Mouse (Mus musculus): ENCODE results near the gene Dhrs1. TPM values are rescaled to one million over a fixed set of nuclear protein-coding genes. Genes with fewer than 3 reads are reported as not detected.

Dhrs1 gene
- polyA plus RNA-seq (2012; ENCODE audit: insufficient read depth, insufficient read length, missing spikeins) = 58.8 and 101 TPM in 2 replicates

DNA sequence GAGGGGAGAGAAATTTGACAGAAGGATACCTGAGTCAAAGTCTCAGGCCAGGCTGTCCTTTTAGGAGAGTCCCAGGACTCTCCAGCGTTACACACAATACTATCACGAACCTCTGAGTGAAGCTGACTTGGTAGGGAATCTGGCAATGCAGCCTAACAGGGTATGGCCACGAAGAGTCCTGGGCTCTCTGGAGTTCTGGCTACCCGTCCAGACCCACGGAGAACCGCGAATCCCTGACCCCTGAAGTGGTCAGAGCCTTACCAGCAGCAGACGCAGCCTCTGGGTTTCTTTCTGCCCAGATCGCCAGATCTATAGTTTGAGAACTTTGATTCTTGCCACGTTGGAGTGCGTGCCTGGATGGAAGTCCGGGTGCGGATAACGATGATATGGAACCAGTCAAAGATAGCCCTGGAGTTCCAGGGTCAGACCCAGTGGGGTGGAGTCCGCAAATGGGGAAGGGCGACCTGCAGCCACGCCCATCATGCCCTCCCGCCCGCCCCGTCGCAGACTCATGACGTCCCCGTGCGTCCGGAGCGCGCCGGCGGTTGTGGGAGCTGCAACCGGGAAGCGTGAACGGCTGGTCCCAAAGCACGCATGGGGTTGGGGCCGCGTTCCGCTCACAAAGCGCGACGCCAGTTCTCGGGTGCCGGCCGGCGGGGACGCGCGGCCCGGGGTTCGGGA lies at the start of gene Dhrs1, which contains the start of gene Nop9:
Gene Dhrs1 (minus strand): TSS at position 511 of the 681 bp plus-strand sequence.
Gene Nop9 (plus strand): TSS at position 514 of the 681 bp plus-strand sequence.
- Histone ChIP-seq H3K4me1 (ENCODE audit: control insufficient read depth, insufficient read depth, insufficient read length, low read length) (peaks cover 5% of the 10 kb centered on the region), H3K27ac (replicated peaks; ENCODE audit: low read depth, low read length) (peak within 1 kb of the TSS; percentile 27), H3K4me3 (ENCODE audit: insufficient read depth, low read depth, low read length) (peak within 1 kb of the TSS; percentile 94)

DNA sequence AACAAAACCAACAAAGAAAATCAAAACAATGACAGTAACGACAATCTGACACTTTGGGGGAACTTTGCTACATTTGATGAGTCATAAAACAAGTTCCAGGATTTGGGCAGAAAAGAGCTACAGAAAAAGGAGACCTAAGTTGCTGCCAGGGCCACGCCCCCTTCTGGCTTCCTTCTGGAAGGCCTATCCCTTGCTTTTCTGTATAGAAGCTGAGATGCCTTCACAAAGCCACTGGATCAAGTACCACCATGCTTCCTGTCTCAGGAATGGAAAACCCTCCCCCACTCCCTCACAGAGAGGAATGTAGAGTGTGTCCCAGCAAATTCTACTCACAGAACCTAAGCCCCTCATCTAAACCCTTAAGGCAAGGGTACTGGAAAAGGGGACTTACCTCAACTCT lies 48.5 kb upstream of the Dhrs1 start:
- Histone ChIP-seq H3K4me1 (ENCODE audit: control insufficient read depth, insufficient read depth, insufficient read length, low read length) (peaks cover 7% of the 10 kb centered on the region; the same call in 1 of the 2 replicates), H3K27ac (replicated peaks; ENCODE audit: low read depth, low read length) (no peak overlapping the region), H3K4me3 (ENCODE audit: insufficient read depth, low read depth, low read length) (no peak overlapping the region)

DNA sequence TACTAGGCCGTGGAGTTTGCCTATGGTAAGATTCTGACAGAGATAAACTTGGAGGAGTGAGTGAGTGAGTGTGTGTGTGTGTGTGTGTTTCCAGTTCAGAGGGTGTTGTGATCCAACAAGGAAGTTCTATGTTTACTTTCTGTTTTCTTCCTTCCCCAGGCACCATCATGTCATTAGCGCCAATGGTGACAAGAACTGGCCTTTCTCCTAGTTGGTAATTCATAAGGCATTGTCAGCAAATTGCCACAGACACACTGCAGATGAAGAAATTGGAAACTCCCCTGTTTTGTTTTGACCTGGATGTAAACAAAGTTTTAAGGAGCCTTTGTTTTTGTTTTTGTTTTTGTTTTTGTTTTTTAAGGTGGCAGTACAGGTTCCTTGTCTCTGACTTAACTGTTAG lies 48.0 kb upstream of the Dhrs1 start:
- H3K27ac ChIP-seq (replicated peaks; ENCODE audit: low read depth, low read length) = peak overlapping the region; percentile 9
- H3K4me1 ChIP-seq (ENCODE audit: control insufficient read depth, insufficient read depth, insufficient read length, low read length) = peaks cover 7% of the 10 kb centered on the region
- no peak overlapping the region for H3K4me3 ChIP-seq (ENCODE audit: insufficient read depth, low read depth, low read length)

DNA sequence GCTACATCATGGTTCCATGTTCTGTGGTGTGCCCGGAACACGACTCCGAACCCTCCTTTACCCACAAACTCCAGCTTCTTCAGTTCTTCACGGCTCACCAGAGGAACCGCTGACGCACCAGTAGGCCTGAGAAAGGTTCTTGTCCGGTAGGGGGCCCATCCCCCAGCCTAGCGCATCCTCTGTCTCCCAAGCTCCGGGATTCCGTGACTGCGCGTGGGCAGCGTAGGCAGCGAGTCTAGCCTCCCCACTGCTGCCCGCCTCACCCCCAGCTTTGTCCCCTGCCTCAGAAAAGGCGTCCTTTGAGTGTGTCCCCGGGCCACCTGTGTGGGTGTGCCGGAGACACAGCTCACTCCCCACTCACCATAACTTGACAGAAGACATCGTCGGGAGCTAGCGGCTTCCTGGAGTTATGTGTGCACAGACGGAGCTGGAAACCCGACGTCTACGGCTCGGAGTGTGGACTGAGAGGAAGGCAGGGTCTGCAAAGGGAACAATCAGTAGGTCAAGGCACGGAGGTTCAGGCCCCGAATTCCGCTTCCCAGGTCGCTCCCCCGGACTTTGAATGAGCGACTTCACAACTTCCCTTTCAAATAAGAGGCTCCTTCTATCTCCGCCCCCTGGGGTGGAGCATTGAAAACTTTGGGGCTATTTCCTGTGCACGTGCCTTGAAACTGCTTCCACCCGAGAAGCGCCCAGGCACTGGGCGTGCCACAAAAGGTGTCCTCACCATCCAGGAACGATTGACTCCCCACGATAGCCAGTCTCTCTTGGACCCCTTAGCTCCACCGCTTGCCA lies 43.0 kb upstream of the Dhrs1 start, which contains the start of gene Ripk3:
Gene Ripk3 (minus strand): TSS at position 610 of the 795 bp plus-strand sequence.
- peak within 1 kb of the TSS; percentile 18 for H3K27ac ChIP-seq (replicated peaks; ENCODE audit: low read depth, low read length)
- peaks cover 5% of the 10 kb centered on the region for H3K4me1 ChIP-seq (ENCODE audit: control insufficient read depth, insufficient read depth, insufficient read length, low read length)
- peak within 1 kb of the TSS; percentile 58 for H3K4me3 ChIP-seq (ENCODE audit: insufficient read depth, low read depth, low read length)

DNA sequence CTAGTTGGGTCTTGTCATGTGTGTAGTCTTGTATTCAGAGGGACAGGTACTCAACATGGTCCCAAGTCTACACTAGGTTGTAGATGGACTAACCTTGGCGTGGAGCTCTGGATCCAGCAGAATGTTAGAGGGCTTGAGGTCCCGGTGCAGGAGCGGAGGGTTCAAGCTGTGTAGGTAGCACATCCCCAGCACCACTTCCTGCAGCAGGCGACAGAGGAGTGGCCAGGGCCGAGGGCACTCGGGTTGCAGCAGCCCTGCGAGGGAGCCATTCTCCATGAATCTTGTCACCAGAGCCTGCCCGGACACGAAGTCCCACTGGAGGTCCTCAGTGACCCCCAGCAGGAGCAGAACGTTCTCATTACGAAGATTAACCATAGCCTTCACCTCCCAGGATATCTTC lies 42.2 kb upstream of the Dhrs1 start:
- Histone ChIP-seq H3K4me3 (ENCODE audit: insufficient read depth, low read depth, low read length) (peak overlapping the region; percentile 58), H3K27ac (replicated peaks; ENCODE audit: low read depth, low read length) (no peak overlapping the region), H3K4me1 (ENCODE audit: control insufficient read depth, insufficient read depth, insufficient read length, low read length) (peaks cover 2% of the 10 kb centered on the region)

DNA sequence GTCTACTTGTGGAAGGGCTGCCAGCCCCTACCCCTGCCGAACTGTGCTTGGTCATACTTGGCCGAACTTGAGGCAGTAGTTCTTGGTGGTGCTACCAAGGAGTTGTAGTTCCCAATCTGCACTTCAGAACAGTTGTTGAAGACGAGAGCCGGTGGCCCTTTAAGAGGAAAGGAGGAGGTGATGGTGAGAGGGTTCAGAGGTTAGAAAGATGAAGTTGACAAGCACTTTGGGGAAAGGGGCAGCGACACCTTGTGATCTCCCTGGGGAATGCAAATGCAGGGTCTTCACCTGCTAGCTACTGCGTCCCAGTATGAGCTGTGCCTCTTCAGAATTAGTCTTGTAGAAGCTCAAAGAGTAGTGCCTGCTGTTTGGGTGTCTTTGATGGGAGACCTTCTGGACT lies 39.7 kb upstream of the Dhrs1 start:
- peaks cover 2% of the 10 kb centered on the region for H3K4me1 ChIP-seq (ENCODE audit: control insufficient read depth, insufficient read depth, insufficient read length, low read length)
- no peak overlapping the region for H3K27ac ChIP-seq (replicated peaks; ENCODE audit: low read depth, low read length)
- no peak overlapping the region for H3K4me3 ChIP-seq (ENCODE audit: insufficient read depth, low read depth, low read length)

DNA sequence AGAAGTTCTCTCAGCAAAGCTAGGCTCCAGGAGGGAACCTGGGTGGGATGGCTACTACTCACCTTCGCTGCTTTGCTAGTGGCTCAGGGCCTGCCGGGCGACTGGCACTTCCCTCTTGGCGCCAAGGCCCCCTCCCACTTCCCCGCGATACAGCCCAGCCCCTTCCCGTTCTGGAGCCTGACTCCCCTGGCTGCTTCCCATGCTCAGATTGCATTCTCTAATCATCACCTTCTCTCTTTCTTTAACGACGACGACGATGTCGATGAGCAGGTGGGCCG lies 38.4 kb upstream of the Dhrs1 start, which contains the start of gene Adcy4:
Gene Adcy4 (minus strand): TSS at position 138 of the 278 bp plus-strand sequence.
- Histone ChIP-seq H3K4me1 (ENCODE audit: control insufficient read depth, insufficient read depth, insufficient read length, low read length) (peaks cover 2% of the 10 kb centered on the region), H3K4me3 (ENCODE audit: insufficient read depth, low read depth, low read length) (peak within 1 kb of the TSS; percentile 93)

DNA sequence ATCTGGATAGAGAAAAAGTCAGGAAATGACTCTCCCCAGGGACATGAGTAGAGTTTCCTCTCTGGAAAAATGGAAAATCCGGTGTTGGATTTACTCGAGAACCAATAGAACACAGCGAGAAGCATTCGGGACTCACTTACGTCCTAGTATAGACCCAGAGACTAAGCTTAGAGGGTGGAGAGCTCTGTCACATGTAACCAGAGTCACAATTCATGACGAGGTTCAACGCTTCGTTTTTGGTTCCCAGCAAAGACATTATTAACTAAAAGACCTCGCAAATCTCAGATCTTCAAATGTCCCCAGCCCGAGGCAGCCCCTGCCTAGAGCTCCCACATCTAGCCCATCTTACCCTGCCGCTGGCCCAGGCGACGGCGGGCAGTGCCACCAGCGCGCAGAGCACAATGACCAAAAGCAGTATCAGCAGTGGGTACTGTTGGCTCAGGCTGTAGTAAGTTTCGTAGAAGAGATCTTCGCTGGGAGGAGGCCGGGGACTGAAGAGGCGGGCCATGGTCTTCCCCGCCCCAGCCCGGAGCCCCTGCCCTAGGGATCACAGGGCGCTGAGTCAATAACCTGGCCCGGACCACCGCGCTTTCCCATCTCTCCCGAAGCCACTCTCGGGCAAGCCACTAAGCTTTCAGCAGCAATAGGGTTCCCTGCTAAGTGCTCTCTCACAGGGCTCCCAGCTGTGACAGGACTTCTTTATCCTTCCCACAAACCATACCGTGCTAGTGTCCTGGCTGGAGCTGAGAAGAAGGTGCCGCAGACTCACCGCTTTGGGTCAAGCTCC lies 37.9 kb upstream of the Dhrs1 start:
- H3K4me3 ChIP-seq (ENCODE audit: insufficient read depth, low read depth, low read length) = peak overlapping the region; percentile 93
- H3K4me1 ChIP-seq (ENCODE audit: control insufficient read depth, insufficient read depth, insufficient read length, low read length) = peaks cover 2% of the 10 kb centered on the region
- peak overlapping the region; percentile 99 for H3K27ac ChIP-seq (replicated peaks; ENCODE audit: low read depth, low read length)

More for the DNA sequence above, 38.4 kb upstream of the Dhrs1 start, which contains the start of gene Adcy4:
- H3K27ac ChIP-seq (replicated peaks; ENCODE audit: low read depth, low read length) = peak within 1 kb of the TSS; percentile 99

DNA sequence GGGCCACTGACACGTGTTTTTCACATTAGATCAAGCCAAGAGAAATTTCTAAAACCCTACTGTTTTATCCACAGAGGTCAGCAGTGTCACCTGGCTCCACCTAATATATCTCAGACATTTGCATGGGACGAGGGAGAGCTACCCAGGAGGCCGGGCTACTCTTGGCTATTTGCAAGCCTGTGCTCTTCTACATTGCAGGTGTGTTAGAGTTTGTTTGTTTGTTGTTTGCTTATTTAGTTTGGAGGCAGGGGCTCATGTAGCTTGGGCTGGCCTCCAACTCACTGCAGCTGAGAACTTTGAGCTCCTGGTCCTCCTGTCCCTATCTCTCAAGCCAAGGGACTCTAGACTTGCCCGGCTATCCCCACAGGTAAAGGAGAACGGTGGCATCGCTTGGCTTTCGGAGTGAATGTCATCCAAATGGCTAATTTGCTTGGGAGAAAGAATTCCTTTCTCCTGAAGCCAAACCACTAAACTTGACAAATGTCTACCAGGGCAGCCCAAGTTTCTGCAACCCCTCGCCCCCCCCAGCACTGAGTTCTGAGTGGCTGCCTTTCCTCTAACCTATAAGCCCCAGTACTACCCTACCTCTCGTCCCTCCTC lies 37.0 kb upstream of the Dhrs1 start:
- H3K4me3 ChIP-seq (ENCODE audit: insufficient read depth, low read depth, low read length) = peak overlapping the region; percentile 59
- no peaks in the 10 kb centered on the region; the same call in 1 of the 2 replicates for H3K4me1 ChIP-seq (ENCODE audit: control insufficient read depth, insufficient read depth, insufficient read length, low read length)
- peak overlapping the region; percentile 93 for H3K27ac ChIP-seq (replicated peaks; ENCODE audit: low read depth, low read length)

DNA sequence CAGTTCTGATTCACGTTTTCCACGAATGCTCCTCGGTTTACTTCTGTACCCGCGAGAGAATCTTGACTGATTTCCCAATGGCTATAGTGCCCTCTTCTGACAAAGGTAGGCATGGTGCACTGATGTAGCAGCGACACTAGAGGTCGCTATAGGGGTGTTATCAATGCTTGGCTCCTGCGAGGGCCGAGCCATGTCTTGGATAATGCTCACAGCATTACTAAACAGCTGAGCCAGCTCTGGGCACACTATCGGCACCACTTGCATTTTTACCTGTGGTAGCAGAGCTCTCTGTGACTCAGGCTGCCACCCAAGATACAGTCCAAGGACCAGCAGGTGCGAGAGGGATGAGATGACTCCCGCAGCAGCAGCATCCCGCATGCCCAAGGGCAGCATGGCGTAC lies 35.8 kb upstream of the Dhrs1 start:
- Histone ChIP-seq H3K4me3 (ENCODE audit: insufficient read depth, low read depth, low read length) (peak overlapping the region; percentile 38), H3K4me1 (ENCODE audit: control insufficient read depth, insufficient read depth, insufficient read length, low read length) (no peaks in the 10 kb centered on the region; the same call in 1 of the 2 replicates), H3K27ac (replicated peaks; ENCODE audit: low read depth, low read length) (0 out of 2 replicates have a peak overlapping the region, but pooled peaks have one; percentile 7)

DNA sequence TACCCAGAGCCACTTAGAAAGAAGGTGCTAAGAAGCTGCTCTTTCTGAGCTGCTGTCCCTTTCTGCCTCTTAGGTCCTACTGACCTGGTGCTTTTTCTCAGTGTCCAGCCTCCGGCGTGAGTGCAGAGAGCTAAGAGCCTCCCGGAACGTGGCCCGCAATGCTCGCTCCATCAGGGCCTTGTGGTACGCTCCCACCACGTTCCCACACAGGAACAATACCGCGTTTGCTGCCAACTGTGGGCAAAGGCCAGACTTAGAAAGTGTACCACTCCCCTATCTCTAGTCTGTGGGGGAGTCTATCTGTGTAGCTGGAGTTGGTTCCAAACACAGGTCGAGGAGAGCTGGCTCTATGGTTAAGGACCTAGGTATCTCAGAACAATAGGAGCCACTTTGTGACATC lies 35.2 kb upstream of the Dhrs1 start:
- H3K4me1 ChIP-seq (ENCODE audit: control insufficient read depth, insufficient read depth, insufficient read length, low read length) = no peaks in the 10 kb centered on the region; the same call in 1 of the 2 replicates
- H3K4me3 ChIP-seq (ENCODE audit: insufficient read depth, low read depth, low read length) = no peak overlapping the region
- no peak overlapping the region for H3K27ac ChIP-seq (replicated peaks; ENCODE audit: low read depth, low read length)

DNA sequence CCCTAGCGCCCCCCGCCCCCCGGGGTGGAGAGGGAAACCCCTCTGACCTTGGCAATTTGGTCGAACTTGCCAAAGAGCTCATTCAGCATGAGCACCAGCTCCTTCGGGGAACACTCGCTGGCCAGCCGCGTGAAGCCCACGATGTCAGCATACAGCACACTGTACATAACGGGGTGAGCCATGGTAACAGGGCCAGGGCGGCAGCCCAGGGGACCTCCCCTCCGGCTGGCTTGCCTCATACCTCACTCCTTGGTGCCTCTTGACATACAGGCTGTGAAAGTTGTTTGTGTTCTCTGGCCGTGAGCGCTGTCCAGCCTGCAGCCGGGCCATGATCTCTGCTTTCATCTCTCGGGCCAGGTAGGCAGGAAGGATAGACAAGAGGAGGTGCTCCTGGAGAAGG lies 34.2 kb upstream of the Dhrs1 start:
- Histone ChIP-seq H3K4me3 (ENCODE audit: insufficient read depth, low read depth, low read length) (no peak overlapping the region), H3K4me1 (ENCODE audit: control insufficient read depth, insufficient read depth, insufficient read length, low read length) (no peaks in the 10 kb centered on the region; the same call in 1 of the 2 replicates), H3K27ac (replicated peaks; ENCODE audit: low read depth, low read length) (no peak overlapping the region)

DNA sequence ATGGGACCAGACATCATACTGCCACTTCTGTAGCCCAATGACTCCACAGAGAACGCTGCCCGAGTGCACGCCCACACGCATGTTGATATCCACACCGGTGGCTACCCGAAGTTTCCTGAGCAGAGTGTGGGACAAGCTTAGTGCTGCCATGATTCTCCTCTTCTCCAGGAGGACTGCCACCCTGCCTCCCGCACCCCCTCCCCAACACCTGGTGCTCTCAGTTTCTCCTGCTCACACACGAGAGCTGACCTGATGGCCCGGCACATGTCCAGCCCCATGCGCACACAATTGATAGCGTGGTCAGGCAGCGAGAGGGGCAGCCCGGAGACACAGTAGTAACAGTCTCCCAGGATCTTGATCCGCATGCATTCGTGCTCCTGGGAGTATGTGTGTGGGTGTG lies 33.2 kb upstream of the Dhrs1 start:
- Histone ChIP-seq H3K27ac (replicated peaks; ENCODE audit: low read depth, low read length) (no peak overlapping the region), H3K4me1 (ENCODE audit: control insufficient read depth, insufficient read depth, insufficient read length, low read length) (no peaks in the 10 kb centered on the region; the same call in 1 of the 2 replicates), H3K4me3 (ENCODE audit: insufficient read depth, low read depth, low read length) (no peak overlapping the region)

DNA sequence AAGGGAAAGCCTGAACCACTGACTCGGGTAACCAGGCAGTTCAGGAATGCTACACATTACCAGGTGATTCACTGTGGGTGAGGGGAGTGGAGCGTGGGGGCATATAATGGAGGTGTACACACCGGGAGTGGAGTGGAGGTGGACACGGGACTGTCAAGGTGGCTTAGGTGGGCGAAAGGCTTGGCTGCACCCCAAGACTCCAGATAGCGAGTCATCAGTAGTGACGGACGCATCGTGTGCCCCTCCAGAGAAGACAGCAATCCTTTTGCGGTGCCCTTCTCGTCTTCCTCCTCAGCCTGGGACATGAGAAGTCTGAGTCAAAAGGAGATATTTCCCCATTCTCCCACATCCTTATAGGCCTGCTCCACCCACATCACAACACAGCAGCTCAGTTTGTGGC lies 32.3 kb upstream of the Dhrs1 start:
- no peaks in the 10 kb centered on the region; the same call in 1 of the 2 replicates for H3K4me1 ChIP-seq (ENCODE audit: control insufficient read depth, insufficient read depth, insufficient read length, low read length)
- no peak overlapping the region for H3K27ac ChIP-seq (replicated peaks; ENCODE audit: low read depth, low read length)
- no peak overlapping the region for H3K4me3 ChIP-seq (ENCODE audit: insufficient read depth, low read depth, low read length)
